Mouse (Mus musculus): ENCODE data around the gene Bcl9. TPM values are rescaled to one million over a fixed set of nuclear protein-coding genes. Genes with fewer than 3 reads are reported as not detected.

Gene Bcl9
- polyA plus RNA-seq, 1 experiment from 2014 or later = 82.5 TPM

- H3K27me3 ChIP-seq (ENCODE audit: control insufficient read depth, insufficient read depth, low read length) = no peaks in the 10 kb centered on the region
- DNase-seq (no peak), ATAC-seq (ENCODE audit: low FRiP score, low TSS enrichment) (no peak)
- no peak overlapping the region for H3K4me3 ChIP-seq (replicated peaks; ENCODE audit: low read depth, low read length)
- H3K9me3 ChIP-seq (ENCODE audit: control insufficient read depth, low read length) = no peaks in the 10 kb centered on the region
- H3K27ac ChIP-seq (replicated peaks; ENCODE audit: low read depth, low read length) = no peak overlapping the region; the same call in 1 of the 2 replicates
- no peak overlapping the region for H3K4me2 ChIP-seq (ENCODE audit: low read length)
- H3K9ac ChIP-seq (replicated peaks; ENCODE audit: low read length) = no peak overlapping the region
- no peaks in the 10 kb centered on the region for H3K4me1 ChIP-seq (ENCODE audit: control insufficient read depth, insufficient read depth, low read length)
- 88% methylated on average over 7 of the region's 7 CpGs for WGBS
- peaks cover 10% of the 10 kb centered on the region; the same call in 1 of the 2 replicates for H3K36me3 ChIP-seq (ENCODE audit: control insufficient read depth, insufficient read depth, low read length)
These were observed 16.3 kb downstream of the Bcl9 start for GRCm38 (mm10) chr3:97281426-97281825.

GRCm38 (mm10) chr3:97275708-97276107 is 22.0 kb downstream of the Bcl9 start:
- Histone ChIP-seq H3K27ac (replicated peaks; ENCODE audit: low read depth, low read length) (no peak overlapping the region), H3K4me2 (ENCODE audit: low read length) (no peak overlapping the region), H3K27me3 (ENCODE audit: control insufficient read depth, insufficient read depth, low read length) (no peaks in the 10 kb centered on the region), H3K36me3 (ENCODE audit: control insufficient read depth, insufficient read depth, low read length) (peaks cover 5% of the 10 kb centered on the region; the same call in 1 of the 2 replicates), H3K9me3 (ENCODE audit: control insufficient read depth, low read length) (no peaks in the 10 kb centered on the region), H3K4me1 (ENCODE audit: control insufficient read depth, insufficient read depth, low read length) (no peaks in the 10 kb centered on the region), H3K9ac (replicated peaks; ENCODE audit: low read length) (no peak overlapping the region), H3K4me3 (replicated peaks; ENCODE audit: low read depth, low read length) (no peak overlapping the region)
- 56% methylated on average over 5 of the region's 5 CpGs for WGBS
- ATAC-seq (ENCODE audit: low FRiP score, low TSS enrichment) (no peak), DNase-seq (no peak)

DNA sequence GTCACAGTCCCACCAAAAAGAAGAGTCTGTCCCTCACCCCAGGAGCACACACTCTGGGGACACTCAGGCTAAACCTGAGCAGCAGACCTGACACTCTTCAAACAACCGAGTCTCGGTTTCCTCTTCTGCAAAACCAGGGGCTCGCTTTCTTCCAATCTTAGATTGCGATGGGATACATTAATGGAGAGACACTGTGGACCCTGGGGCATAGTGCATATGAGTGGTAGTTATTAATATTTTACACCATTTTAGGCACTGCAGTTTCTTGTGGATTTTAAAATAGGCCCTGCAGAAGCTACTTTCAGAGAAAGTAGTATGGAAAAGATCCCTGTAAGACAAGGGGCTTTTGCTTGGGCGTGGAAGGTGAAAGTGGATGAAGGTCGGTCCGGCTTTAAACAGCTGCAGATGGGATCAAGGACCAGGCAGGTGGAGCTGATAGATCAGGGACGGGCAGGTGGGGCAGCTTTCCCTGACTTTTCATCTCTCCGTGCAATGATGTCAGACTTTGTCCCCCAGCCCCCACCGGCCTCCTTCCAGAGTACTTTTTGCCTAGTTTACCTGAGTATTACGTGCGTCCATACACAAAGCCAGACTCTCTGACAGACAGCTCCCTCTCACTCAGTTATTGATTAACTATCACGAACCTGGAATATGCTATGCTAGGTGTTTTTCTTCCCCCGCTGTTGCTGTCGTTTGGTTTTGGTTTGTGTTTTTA is 23.0 kb downstream of the Bcl9 start:
- H3K27ac ChIP-seq (replicated peaks; ENCODE audit: low read depth, low read length) = no peak overlapping the region
- DNase-seq (no peak), ATAC-seq (ENCODE audit: low FRiP score, low TSS enrichment) (no peak)
- no peaks in the 10 kb centered on the region for H3K27me3 ChIP-seq (ENCODE audit: control insufficient read depth, insufficient read depth, low read length)
- H3K4me3 ChIP-seq (replicated peaks; ENCODE audit: low read depth, low read length) = no peak overlapping the region
- no peaks in the 10 kb centered on the region for H3K9me3 ChIP-seq (ENCODE audit: control insufficient read depth, low read length)
- peaks cover 5% of the 10 kb centered on the region; the same call in 1 of the 2 replicates for H3K36me3 ChIP-seq (ENCODE audit: control insufficient read depth, insufficient read depth, low read length)
- no peak overlapping the region for H3K4me2 ChIP-seq (ENCODE audit: low read length)
- H3K4me1 ChIP-seq (ENCODE audit: control insufficient read depth, insufficient read depth, low read length) = no peaks in the 10 kb centered on the region
- no peak overlapping the region for H3K9ac ChIP-seq (replicated peaks; ENCODE audit: low read length)
- 89% methylated on average over 15 of the region's 15 CpGs for WGBS

GRCm38 (mm10) chr3:97273876-97274275 is 23.8 kb downstream of the Bcl9 start:
- DNase-seq = no peak
- no peak overlapping the region for H3K4me2 ChIP-seq (ENCODE audit: low read length)
- no peak overlapping the region; the same call in 1 of the 2 replicates for H3K27ac ChIP-seq (replicated peaks; ENCODE audit: low read depth, low read length)
- no peak overlapping the region for H3K4me3 ChIP-seq (replicated peaks; ENCODE audit: low read depth, low read length)
- WGBS = 84% methylated on average over 5 of the region's 5 CpGs
- H3K9me3 ChIP-seq (ENCODE audit: control insufficient read depth, low read length) = no peaks in the 10 kb centered on the region
- no peaks in the 10 kb centered on the region for H3K4me1 ChIP-seq (ENCODE audit: control insufficient read depth, insufficient read depth, low read length)
- ATAC-seq (ENCODE audit: low FRiP score, low TSS enrichment) = no peak
- H3K36me3 ChIP-seq (ENCODE audit: control insufficient read depth, insufficient read depth, low read length) = peaks cover 5% of the 10 kb centered on the region; the same call in 1 of the 2 replicates
- H3K9ac ChIP-seq (replicated peaks; ENCODE audit: low read length) = no peak overlapping the region
- no peaks in the 10 kb centered on the region for H3K27me3 ChIP-seq (ENCODE audit: control insufficient read depth, insufficient read depth, low read length)

DNA sequence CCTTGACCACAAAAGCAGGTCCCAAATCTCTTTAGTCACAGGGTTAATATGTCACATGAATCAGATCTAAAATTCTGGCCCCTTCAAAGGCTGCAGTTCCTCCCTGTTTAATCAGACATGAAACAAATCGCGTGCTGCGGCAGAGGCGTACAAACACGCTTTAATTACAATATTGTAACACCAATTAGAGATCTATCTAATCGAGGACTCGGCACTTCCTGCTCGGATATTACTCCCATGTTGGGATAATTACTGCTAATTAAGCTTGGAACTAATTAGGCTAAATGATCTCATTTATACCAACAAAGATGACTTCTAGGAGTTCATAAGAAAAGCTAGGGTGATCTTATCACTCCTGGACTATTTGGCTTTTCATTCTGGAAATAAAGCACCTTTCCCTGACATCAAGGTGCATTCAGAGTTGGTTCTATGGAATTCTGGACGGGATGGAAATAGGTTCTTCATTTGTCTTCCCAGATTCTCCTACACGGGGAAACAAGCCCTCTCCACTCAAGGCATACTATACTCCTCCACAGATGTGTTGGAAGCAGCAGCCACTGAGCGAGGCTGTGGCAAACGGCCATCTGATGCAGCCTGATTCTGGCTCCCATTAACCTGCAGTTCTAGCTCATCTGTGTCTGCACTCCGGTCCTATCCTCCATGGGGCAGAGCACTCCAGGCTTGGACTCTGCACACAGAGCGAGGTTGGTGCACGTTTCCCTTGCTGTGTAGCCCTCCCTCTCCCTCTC is 31.9 kb downstream of the Bcl9 start:
- Histone ChIP-seq H3K27me3 (ENCODE audit: control insufficient read depth, insufficient read depth, low read length) (no peaks in the 10 kb centered on the region), H3K4me3 (replicated peaks; ENCODE audit: low read depth, low read length) (no peak overlapping the region), H3K36me3 (ENCODE audit: control insufficient read depth, insufficient read depth, low read length) (0 out of 2 replicates have a peak, but pooled peaks cover 3% of the 10 kb centered on the region), H3K9me3 (ENCODE audit: control insufficient read depth, low read length) (no peaks in the 10 kb centered on the region), H3K9ac (replicated peaks; ENCODE audit: low read length) (no peak overlapping the region), H3K4me2 (ENCODE audit: low read length) (no peak overlapping the region), H3K4me1 (ENCODE audit: control insufficient read depth, insufficient read depth, low read length) (no peaks in the 10 kb centered on the region), H3K27ac (replicated peaks; ENCODE audit: low read depth, low read length) (no peak overlapping the region)
- ATAC-seq (ENCODE audit: low FRiP score, low TSS enrichment) (no peak), DNase-seq (no peak)
- 66% methylated on average over 15 of the region's 15 CpGs for WGBS

- H3K4me1 ChIP-seq (ENCODE audit: control insufficient read depth, insufficient read depth, low read length) = no peaks in the 10 kb centered on the region
- no peak for DNase-seq
- no peak for ATAC-seq (ENCODE audit: low FRiP score, low TSS enrichment)
- H3K36me3 ChIP-seq (ENCODE audit: control insufficient read depth, insufficient read depth, low read length) = no peaks in the 10 kb centered on the region
- 93% methylated on average over 1 of the region's 1 CpGs for WGBS
- H3K27ac ChIP-seq (replicated peaks; ENCODE audit: low read depth, low read length) = no peak overlapping the region
- H3K9me3 ChIP-seq (ENCODE audit: control insufficient read depth, low read length) = peaks cover 9% of the 10 kb centered on the region; the same call in 1 of the 2 replicates
- H3K4me3 ChIP-seq (replicated peaks; ENCODE audit: low read depth, low read length) = no peak overlapping the region
- no peak overlapping the region for H3K9ac ChIP-seq (replicated peaks; ENCODE audit: low read length)
- no peaks in the 10 kb centered on the region for H3K27me3 ChIP-seq (ENCODE audit: control insufficient read depth, insufficient read depth, low read length)
- H3K4me2 ChIP-seq (ENCODE audit: low read length) = no peak overlapping the region
These were observed 35.5 kb downstream of the Bcl9 start for GRCm38 (mm10) chr3:97262235-97262634.

- Histone ChIP-seq H3K27me3 (ENCODE audit: control insufficient read depth, insufficient read depth, low read length) (no peaks in the 10 kb centered on the region), H3K4me2 (ENCODE audit: low read length) (no peak overlapping the region), H3K9ac (replicated peaks; ENCODE audit: low read length) (no peak overlapping the region), H3K36me3 (ENCODE audit: control insufficient read depth, insufficient read depth, low read length) (no peaks in the 10 kb centered on the region), H3K4me3 (replicated peaks; ENCODE audit: low read depth, low read length) (no peak overlapping the region), H3K27ac (replicated peaks; ENCODE audit: low read depth, low read length) (no peak overlapping the region), H3K4me1 (ENCODE audit: control insufficient read depth, insufficient read depth, low read length) (peaks cover 25% of the 10 kb centered on the region), H3K9me3 (ENCODE audit: control insufficient read depth, low read length) (peaks cover 9% of the 10 kb centered on the region; the same call in 1 of the 2 replicates)
- no peak for ATAC-seq (ENCODE audit: low FRiP score, low TSS enrichment)
- 25% methylated on average over 9 of the region's 9 CpGs for WGBS
- DNase-seq = no peak
These were observed 41.9 kb downstream of the Bcl9 start for GRCm38 (mm10) chr3:97255706-97256339.

- H3K4me1 ChIP-seq (ENCODE audit: control insufficient read depth, insufficient read depth, low read length) = peaks cover 25% of the 10 kb centered on the region
- peaks cover 9% of the 10 kb centered on the region; the same call in 1 of the 2 replicates for H3K9me3 ChIP-seq (ENCODE audit: control insufficient read depth, low read length)
- no peak for DNase-seq
- no peak for ATAC-seq (ENCODE audit: low FRiP score, low TSS enrichment)
- H3K27me3 ChIP-seq (ENCODE audit: control insufficient read depth, insufficient read depth, low read length) = no peaks in the 10 kb centered on the region
- no peak overlapping the region for H3K4me2 ChIP-seq (ENCODE audit: low read length)
- WGBS = 16% methylated on average over 5 of the region's 5 CpGs
- no peaks in the 10 kb centered on the region for H3K36me3 ChIP-seq (ENCODE audit: control insufficient read depth, insufficient read depth, low read length)
- no peak overlapping the region for H3K27ac ChIP-seq (replicated peaks; ENCODE audit: low read depth, low read length)
- H3K9ac ChIP-seq (replicated peaks; ENCODE audit: low read length) = no peak overlapping the region
- H3K4me3 ChIP-seq (replicated peaks; ENCODE audit: low read depth, low read length) = no peak overlapping the region
These were observed 42.8 kb downstream of the Bcl9 start for GRCm38 (mm10) chr3:97254861-97255465.
